Mouse (Mus musculus): Measurements from ENCODE around the gene 2200002J24Rik. TPM values are rescaled to one million over a fixed set of nuclear protein-coding genes. Genes with fewer than 3 reads are reported as not detected.
"Not testable (repeated sequence)": the region's sequence is repeated elsewhere in the genome, so short reads cannot be mapped to it uniquely, and the experiment has no call there.

Gene 2200002J24Rik
- total RNA-seq, 2 experiments from 2014 or later: not detected

DNA sequence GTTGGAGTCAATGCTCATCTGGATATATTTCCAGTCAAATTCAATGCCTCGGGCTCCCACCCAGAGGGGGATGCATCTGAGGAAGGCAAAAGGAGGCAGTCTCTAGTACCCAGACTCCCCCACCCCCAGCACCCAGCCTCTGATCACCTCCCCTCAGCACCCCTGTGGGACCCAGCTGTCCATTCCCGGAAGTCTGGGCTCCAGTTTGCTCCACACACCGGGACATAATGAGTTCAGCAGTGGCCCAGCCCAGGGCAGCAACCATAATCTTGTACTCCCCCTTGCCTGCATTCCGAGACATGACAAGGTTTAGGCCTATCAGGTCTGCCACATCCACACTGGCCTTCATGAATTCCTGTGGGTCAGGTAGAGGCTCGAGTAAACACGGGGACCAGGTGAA is 29.5 kb downstream of the 2200002J24Rik start:
- no peak for DNase-seq
- intact Hi-C loops (cut with DNase I): loop anchor here (5.0 kb wide), 1 partner anchor 61 kb away; no protein-coding TSS in a partner anchor

- intact Hi-C loops (cut with DNase I): loop anchor here (1.0 to 5.0 kb wide), 3 partner anchors 62 to 140 kb away; partner anchors contain the start of gene Rbm42
- DNase-seq: no peak
Observed at GRCm38 (mm10) chr7:30728739-30729395, 30.1 kb downstream of the 2200002J24Rik start.

DNA sequence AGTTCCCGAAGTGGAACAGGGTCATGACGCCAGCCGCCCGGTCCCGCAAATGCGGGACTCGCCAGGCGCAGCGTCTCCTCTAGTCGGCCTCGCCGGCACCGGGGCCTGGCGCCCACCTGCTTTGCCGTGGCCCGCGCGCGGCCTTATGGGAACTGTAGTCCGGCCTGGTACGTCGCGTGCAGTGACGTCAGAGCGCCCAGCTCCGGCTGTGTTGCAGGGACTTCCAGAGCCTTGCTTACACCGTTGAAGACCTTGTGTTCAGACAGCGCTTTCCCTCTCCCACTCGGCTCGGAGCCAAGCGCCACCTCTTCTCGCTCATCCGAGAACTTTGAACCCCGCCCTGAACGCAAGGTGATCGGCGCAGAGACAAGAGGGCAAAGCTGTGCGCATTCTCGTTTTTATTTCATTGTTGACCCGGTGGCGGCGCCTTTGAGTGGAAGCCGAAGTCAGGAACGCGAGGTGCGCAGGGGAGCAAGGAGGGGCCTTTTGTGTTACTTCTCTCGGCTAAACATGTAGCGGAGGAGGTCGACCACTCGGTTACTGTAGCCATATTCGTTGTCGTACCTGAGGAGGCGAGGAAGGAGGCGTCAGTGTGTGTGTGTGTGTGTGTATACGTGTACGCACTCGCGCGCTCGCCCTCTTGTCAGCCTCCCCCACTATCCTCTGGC is 30.8 kb downstream of the 2200002J24Rik start, which contains the start of gene Tmem147:
Gene Tmem147, minus strand, starts transcription at position 145 of the 668 bp plus-strand sequence.
- peak; percentile 97 for DNase-seq
- intact Hi-C loops (cut with DNase I): loop anchor here (1.0 to 5.0 kb wide), 3 partner anchors 62 to 140 kb away; partner anchors contain the start of gene Rbm42

DNA sequence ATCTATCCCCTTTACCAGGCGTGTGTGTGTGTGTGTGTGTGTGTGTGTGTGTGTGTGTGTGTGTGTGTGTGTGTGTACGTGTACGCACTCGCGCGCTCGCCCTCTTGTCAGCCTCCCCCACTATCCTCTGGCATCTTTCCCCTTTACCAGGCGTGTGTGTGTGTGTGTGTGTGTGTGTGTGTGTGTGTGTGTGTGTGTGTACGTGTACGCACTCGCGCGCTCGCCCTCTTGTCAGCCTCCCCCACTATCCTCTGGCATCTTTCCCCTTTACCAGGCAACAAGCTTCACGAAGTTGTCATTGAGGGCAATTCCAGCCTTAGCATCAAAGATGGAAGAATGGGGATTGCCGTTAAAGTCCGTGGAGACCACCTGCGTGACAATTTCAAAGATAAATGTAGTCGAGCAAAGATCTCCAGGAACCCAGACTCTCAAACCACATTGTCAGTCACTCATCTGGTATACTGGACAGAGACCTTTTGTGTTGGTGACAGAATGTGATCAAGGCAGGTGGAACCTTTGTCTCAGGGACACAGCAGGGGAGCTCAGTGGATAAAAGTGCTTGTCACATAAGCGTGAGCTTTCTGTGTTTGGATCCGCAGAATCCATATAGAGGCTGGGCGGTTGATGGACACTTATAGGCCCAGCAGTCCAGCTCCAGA is 31.5 kb downstream of the 2200002J24Rik start:
- peak; percentile 21 to 23 for DNase-seq
- intact Hi-C loops (cut with DNase I): not testable (repeated sequence)

- no peak for DNase-seq
- intact Hi-C loops (cut with DNase I): no loop called here
Observed at GRCm38 (mm10) chr7:30736211-30736610, 37.5 kb downstream of the 2200002J24Rik start.

- intact Hi-C loops (cut with DNase I); DNase-seq: not testable (repeated sequence)
Observed at GRCm38 (mm10) chr7:30742570-30742969, 43.8 kb downstream of the 2200002J24Rik start.

GRCm38 (mm10) chr7:30743617-30744016 is 44.9 kb downstream of the 2200002J24Rik start, which contains the start of gene Gapdhs:
Gene Gapdhs (minus strand): TSS chr7:30743681.
- DNase-seq; intact Hi-C loops (cut with DNase I): not testable (repeated sequence)

DNA sequence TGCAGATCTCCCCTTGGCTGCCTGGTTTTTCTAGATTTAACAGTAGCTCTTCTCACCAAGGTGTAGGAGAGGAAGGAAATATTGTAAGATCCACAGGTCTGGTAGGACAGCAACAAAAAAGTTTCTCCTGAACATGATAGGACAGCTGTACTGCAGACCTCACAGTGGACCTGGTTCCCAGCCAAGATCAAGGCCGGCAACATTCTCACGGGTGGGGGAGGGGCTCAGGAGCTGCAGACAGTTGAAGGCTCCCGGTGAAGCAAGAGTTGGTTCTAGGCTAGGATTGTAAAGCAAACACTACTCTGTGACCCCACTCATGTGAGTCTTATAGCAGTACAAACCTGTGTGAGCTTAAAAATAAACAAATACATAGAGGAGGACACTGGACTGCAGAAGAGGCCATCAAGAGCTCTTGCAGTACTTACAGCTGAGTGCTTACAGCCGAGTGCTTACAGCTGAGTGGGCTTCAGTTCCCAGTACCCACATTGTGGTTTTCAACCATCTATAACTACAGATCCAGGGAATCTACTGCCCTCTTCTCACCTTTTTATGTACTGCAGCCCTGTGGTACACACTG is 45.4 kb downstream of the 2200002J24Rik start:
- DNase-seq: peak; percentile 59 to 68

DNA sequence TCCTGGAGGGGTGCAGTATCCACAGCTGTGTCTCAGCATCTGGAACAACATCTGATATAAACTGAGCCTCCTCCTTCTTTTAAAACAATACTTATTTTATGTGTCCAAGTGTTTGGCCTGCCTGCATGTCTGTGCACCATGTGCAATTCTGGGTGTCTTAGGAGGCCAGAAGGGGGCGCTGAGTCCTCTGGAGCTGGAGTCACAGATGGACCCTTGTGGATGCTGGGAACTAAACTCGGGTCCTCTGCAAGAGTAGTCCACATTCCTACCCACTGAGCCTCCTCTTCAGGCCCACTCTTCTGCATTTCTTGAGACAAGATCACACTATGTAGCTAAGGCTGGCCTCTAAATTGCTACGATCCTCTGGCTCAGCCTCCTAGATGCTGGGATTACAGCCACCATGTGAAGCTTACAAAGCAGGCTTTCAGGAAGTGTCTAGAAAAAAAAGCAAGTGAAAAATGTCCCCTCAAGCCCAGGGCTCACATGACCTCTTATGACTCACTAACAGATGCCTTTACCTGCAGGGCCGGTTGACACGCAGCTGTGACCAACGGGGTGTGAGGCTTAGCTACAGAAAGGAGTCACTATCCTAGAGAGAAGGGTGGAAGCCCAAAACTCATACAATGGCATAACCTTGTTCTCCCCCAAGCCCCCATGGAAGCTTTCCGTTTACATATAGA is 48.9 kb downstream of the 2200002J24Rik start:
- DNase-seq: no peak
- intact Hi-C loops (cut with DNase I): no loop called here

More for the DNA sequence above, 45.4 kb downstream of the 2200002J24Rik start:
- intact Hi-C loops (cut with DNase I): no loop called here

Other genes starting within 250 kb of the 2200002J24Rik start
- under 1 TPM; 0.07 to 0.17 TPM for gene Kirrel2, start 241.2 kb upstream of the 2200002J24Rik start, total RNA-seq (2021)
- not detected for gene Nphs1, start 240.6 kb upstream of the 2200002J24Rik start, total RNA-seq (2021)
- not detected for gene Prodh2, start 205.3 kb upstream of the 2200002J24Rik start, total RNA-seq (2021)
- gene Arhgap33, start 163.9 kb upstream of the 2200002J24Rik start, total RNA-seq (2021): 1 to 10 TPM; 3.7 to 3.9 TPM
- gene Hspb6, start 146.7 kb upstream of the 2200002J24Rik start, total RNA-seq (2021): 100 to 1,000 TPM; 391 to 393 TPM
- gene Proser3, start 146.6 kb upstream of the 2200002J24Rik start, total RNA-seq (2021): 1 to 10 TPM; 2.7 to 4.8 TPM
- gene Lin37, start 139.1 kb upstream of the 2200002J24Rik start, total RNA-seq (2021): 10 to 100 TPM; 15.0 to 23.6 TPM
- 10 to 100 TPM; 67.4 to 78.2 TPM for gene U2af1l4, start 135.6 kb upstream of the 2200002J24Rik start, total RNA-seq (2021)
- 1 to 10 TPM; 1.7 to 1.8 TPM for gene Gm49396, start 135.6 kb upstream of the 2200002J24Rik start, total RNA-seq (2021)
- gene Psenen, start 135.3 kb upstream of the 2200002J24Rik start, total RNA-seq (2021): 10 to 100 TPM; 78.2 to 80.1 TPM
- gene Igflr1, start 133.5 kb upstream of the 2200002J24Rik start, total RNA-seq (2021): 1 to 10 TPM; 1.6 to 2.0 TPM
- gene Kmt2b, start 110.2 kb upstream of the 2200002J24Rik start, total RNA-seq (2021): 10 to 100 TPM; 25.8 to 30.2 TPM
- gene Zbtb32, start 100.0 kb upstream of the 2200002J24Rik start, total RNA-seq (2021): not detected
- under 1 TPM; 0.42 to 0.48 TPM for gene Upk1a, start 86.1 kb upstream of the 2200002J24Rik start, total RNA-seq (2021)
- gene Cox6b1, start 72.8 kb upstream of the 2200002J24Rik start, total RNA-seq (2021): 1,000 to 10,000 TPM; 4,137 to 4,381 TPM
- gene Etv2, start 63.1 kb upstream of the 2200002J24Rik start, total RNA-seq (2021): not detected
- gene Rbm42, start 48.6 kb upstream of the 2200002J24Rik start, total RNA-seq (2021): 10 to 100 TPM; 58.8 to 60.3 TPM
- gene Haus5, start 33.9 kb upstream of the 2200002J24Rik start, total RNA-seq (2021): 1 to 10 TPM; 6.7 to 7.7 TPM
- under 1 TPM in 1 of 2 experiments, not detected in 1; 0.67 TPM for gene Pmis2, start 27.3 kb upstream of the 2200002J24Rik start, total RNA-seq (2021)
- under 1 TPM in 1 of 2 experiments, not detected in 1; 0.12 TPM for gene Atp4a, start 13.3 kb downstream of the 2200002J24Rik start, total RNA-seq (2021)
- gene Tmem147, start 30.6 kb downstream of the 2200002J24Rik start, total RNA-seq (2021): 100 to 1,000 TPM; 229 to 244 TPM
- gene Gapdhs, start 44.8 kb downstream of the 2200002J24Rik start, total RNA-seq (2021): not detected
- gene Sbsn, start 52.5 kb downstream of the 2200002J24Rik start, total RNA-seq (2021): 1 to 10 TPM; 4.5 to 4.8 TPM
- gene Dmkn, start 64.8 kb downstream of the 2200002J24Rik start, total RNA-seq (2021): 1 to 10 TPM; 5.8 to 8.1 TPM
- not detected for gene Krtdap, start 89.0 kb downstream of the 2200002J24Rik start, total RNA-seq (2021)
- gene Ffar2, start 124.8 kb downstream of the 2200002J24Rik start, total RNA-seq (2021): under 1 TPM; 0.35 to 0.57 TPM
- gene Ffar3, start 157.3 kb downstream of the 2200002J24Rik start, total RNA-seq (2021): not detected
- under 1 TPM in 1 of 2 experiments, not detected in 1; 0.05 TPM for gene Ffar1, start 162.6 kb downstream of the 2200002J24Rik start, total RNA-seq (2021)
- 1 to 10 TPM; 1.1 to 1.4 TPM for gene Cd22, start 181.4 kb downstream of the 2200002J24Rik start, total RNA-seq (2021)
- gene Mag, start 215.9 kb downstream of the 2200002J24Rik start, total RNA-seq (2021): under 1 TPM in 1 of 2 experiments, not detected in 1; 0.48 TPM
- gene Hamp2, start 225.8 kb downstream of the 2200002J24Rik start, total RNA-seq (2021): 1 to 10 TPM; 1.5 to 4.1 TPM
- gene Hamp, start 245.1 kb downstream of the 2200002J24Rik start, total RNA-seq (2021): 1 to 10 TPM; 5.2 to 6.6 TPM

Data from heart, postnatal 10 days (tissue).